Mouse (Mus musculus) ZHBTc4 (cell line): ENCODE results near the gene Lhb.
"Not testable (repeated sequence)": the region's sequence is repeated elsewhere in the genome, so short reads cannot be mapped to it uniquely, and the experiment has no call there.

Experiments used
- DNase-seq: peaks from one replicate; pipeline ENCODE4 v3.0.0-alpha.2; 2011; ENCODE audit warnings: low read depth, low spot score

The Lhb gene

DNA sequence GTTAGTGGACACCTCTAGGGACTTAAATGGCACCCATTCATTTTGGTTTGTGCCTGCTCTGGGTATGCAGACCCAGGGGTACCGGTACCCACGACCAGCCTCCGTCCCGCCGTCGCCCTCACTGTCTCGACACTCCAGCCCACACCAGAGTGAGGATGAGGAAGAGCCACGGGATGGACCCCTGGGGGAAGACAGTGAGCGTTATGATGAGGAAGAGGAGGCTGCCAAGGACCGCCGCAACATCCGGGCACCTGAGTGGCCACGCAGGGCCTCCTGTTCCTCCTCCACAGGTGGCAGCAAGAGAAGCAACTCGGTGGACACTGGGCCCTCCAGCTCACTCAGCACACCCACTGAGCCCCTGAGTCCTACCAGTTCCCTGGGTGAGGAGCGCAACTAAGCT is 34.4 kb downstream of the Lhb start:
- DNase-seq: no peak

DNA sequence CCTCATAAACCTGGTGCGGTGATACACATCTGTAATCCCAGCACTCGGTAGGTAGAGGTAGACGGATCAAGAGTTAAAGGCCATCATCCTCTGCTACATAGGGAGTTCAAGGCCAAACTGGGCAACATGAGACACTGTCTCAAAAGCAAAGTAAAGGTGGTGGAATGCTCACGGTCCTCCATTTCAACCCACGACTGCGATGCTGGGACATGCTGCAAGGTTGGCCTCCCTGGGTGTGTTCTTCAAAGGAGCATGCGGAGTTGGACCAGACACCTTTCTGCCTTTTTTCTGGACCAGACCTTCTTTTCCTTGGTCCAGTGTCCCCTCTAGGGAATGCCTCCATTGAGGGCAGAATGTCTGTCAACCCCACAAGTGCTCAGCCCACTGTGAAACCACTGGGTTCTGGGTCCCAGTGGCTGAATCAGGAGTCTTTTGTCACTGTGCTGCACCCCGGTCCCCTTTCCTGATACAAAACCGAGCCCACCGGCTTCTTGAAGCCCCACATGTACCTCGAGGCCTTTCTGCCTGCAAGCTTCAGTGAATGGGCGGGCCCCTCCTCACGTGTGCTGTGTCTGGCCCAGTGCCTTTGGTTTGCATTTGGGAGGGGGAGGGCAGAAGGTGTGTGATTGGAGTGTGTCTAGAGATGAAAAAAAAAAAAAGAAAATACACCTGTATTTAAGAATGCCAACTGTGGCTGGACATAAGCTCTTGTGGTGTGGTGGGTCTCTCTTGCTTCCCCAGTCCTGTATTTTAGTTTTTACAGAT is 35.5 kb downstream of the Lhb start:
- DNase-seq: peak; percentile 81

DNA sequence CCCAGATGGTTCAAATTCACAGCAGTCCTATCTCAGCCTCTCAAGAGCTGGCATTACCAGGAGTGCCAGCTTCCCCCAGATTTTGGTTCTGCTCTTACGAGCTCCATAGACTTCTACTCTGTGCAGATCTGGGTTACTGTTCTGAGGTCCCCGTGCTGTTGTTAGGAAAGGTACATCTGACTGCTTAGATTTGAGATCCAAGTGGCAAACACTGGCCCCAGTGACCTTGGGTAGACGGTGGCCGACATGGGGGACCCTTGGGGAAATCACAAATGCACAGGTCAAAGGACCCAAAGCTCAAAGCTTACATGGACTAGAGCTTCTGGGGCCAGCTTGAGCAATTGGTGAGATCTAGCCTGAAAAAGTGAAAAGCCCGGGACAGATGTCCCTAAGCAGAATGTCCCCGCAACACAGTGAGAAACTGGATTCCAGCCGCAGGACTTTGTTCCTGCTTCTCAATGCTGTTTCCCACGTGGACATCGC is 36.1 kb downstream of the Lhb start:
- peak; percentile 76 for DNase-seq

DNA sequence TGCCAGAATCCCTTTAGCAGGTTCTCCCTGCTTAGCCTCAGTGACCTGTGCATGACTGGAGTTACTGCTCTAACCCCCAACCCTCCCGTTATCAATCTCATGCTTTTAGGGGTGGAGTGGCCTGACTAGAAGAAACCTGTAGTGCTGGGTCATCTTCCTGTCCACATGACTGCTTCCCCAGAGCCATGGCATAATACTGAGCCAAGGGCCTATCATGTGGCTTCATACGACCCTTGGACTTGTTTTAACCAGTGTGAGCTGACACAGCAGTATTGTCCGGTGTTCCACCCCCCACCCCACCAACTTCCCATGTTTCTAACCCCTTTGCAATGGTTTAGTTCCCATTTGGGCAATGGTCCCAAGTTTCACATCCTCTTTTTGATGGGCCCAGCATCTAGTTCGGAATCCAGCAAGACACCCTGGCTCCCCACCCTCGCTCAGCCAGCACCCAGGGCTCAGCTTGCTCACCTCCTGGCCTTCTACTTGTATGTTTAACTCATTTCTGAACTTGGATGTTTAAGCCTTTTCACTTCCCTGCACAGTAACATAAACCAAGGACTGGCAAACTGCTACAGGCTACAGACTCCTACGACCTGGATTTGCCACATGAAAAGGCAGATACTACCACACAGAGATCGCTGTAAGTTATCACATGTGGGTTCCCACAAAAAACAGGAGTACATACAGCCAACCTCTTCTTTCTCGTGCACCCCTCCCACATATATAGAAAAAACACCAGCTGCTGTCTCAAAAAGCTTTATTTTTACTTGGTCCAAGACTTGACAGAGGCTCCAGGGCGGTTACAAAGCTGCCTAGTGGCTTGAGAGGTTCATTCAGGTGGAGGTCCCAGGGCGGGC is 36.8 kb downstream of the Lhb start:
- peak; percentile 84 for DNase-seq

DNA sequence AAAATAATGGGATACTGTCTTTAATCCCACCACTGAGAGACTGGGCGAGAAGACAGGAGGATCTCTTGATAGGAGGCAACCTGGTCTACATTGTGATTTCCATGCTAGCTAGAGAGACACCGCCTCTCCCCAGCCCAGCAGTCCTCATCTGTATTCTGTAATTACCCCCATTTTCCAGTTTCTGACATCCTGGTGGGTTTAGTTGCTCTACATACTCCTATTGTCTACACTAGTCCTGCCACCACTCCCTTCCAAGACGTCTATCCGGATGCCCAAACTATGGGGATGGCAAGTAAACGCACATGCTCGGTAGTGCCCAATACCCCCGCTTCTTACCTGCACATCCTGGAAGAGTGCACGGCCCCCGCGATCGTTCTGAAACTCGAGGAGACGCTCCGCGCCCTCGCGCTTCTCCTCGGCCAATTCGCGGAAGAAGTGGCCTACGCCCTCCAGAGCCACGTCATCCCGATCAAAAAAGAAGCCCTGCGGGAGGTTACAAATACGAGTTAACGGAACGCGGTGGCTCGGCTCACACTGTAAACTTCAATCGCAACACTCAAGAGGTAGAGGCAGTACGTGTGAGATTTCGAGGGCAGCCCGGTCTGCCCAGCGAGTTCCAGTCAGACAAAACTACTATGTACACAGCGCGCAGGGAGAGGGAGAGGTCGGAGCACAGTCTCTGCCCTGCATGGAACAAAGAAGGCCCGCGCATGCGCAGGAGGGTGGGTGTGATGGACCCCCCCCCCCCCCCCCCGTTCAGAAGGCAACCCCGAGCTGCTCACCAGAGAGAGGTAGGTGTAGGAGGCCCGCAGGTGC is 38.3 kb downstream of the Lhb start:
- peak; percentile 79 for DNase-seq

DNA sequence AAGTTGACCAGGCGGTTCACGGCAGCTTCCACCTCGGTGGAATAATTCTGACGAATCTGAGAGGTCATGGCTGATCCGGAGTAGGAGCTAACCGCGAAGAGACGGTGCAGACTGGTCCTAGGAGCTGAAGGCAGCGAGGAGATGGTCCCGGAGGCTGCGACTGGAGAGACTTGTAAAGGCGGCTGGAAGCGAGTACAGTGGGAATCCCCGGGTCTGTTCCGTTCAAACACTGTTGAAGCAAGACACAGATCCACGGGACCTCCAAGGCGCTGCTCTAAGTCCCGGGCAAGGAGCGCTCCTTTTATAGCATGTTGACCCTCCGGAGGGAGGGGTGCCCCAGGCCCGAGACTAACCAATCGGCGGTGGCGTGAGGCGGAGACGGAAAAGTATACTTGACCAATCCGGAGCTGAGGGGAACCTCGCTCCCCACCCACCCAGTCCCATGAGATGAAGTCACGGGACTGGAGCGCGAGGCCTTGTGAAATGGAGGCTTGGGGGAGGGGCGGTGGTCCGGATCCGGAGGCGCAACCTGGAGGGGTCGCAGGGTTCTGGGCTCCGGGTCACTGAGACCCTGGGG is 39.0 kb downstream of the Lhb start, which contains the start of gene Ftl1:
Ftl1 (minus strand) TSS at position 321 of the 577 bp plus-strand sequence.
- DNase-seq: peak; percentile 99

DNA sequence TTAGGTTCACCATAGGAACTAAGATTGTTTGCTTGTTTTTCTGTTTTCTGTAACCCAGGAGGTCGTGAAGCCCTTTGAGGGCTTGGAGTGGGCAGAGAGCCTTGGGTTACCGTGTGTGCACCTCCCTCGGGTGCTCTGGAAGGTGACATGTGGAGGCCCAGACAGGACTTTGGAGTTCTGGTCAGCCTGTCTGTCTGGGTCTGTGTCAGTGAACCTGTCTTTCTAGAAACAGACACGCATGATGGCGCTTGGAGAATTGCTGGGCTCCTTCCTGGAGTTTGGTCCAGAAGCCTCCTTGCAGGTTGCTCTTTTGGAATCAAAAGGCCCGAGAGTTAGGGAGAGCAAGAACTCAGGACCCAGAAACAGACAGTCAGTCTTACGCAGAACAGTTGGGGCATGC is 39.8 kb downstream of the Lhb start:
- peak; percentile 35 for DNase-seq

DNA sequence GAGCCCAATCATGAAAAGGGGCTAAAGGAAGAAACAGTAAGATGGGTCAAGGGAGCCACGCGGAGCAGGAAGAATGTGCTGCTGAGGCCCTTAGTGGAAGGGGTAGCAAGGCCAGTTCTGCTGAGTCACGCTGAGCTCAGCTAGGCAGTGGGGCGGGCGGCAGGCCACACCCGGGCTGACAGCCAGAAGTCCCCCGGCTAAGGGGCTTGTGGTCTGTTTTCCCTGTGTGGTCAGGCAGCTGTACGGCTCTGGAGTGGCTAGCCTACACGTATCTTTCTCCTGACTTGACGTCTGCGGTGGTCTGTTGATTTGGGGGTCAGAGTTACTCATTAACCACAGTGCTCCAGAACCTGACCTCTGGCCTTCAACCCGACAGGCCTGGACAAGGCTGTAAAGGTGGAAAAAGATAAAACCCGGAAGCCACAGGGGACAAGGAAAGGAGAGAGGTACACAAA is 40.3 kb downstream of the Lhb start:
- peak; percentile 83 for DNase-seq

DNA sequence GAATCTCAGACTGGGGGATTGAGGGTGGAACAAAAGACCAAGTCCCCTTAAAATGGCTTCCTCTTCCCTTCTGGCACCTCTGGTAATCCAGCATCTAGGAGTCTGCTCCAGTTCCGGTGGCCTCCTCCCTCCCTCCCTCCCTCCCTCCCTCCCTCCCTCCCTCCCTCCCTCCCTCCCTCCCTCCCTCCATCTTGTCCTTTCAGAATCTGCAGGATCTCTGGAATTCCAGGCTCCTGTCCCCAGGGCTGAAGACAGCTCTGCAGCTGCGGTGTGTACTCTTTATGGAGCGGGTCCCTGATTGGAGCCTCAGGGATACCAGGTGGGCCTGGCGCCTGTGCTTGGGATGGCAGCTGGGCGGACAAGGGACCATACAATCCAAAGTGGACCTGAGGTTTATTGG is 40.7 kb downstream of the Lhb start:
- DNase-seq: peak; percentile 87

DNA sequence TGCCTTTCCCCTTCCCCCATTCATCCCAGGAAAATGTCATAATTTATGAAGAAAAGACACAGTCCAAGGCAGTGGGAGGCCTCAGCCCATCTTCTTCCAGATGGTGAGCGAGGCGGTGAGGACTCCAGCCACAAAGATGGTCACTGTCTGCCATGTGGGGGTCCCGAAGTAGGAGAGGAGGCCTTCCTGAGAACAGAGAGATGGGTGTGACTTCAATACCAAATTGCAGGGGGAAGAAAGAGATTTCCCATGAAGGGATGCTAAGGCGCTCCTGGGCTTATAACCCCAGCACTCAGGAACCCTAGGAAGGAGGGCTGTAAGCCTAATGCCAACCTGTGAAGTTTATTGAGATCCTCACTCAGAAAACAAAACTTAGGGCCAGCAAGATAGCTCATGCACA is 41.2 kb downstream of the Lhb start:
- no peak for DNase-seq

DNA sequence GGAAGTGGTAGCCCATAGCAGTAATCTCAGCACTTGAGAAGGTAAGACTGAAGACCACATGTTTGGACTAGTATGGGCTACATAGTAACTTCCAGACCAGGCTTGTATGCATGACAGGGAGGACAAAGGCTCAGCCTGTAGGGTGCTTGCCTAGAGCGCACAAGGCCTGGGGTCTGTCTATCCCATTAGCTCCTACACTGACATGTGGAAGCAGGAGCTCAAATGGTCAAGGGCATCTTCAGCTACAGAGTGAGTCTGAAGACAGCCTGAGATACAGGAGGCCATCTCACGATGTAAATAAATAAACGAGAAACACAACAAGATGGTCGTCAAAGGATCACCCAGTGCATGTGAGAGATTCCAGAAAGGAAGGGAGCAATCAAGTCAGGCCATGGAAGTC is 41.7 kb downstream of the Lhb start:
- peak; percentile 55 for DNase-seq

DNA sequence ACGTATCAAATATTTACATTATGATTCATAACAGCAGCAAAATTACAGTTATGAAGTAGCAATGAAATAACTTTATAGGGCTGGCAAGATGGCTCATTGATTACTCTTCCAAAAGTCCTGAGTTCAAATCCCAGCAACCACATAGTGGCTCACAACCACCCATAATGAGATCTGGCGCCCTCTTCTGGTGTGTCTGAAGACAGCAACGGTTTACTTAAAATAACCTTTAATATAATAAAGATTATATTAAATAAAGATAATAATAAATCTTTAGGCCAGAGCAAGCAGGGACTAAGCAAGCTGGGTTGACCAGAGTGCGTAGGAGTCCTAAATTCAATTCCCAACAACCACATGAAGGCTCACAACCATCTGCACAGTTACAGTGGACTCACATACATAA is 42.2 kb downstream of the Lhb start:
- DNase-seq: not testable (repeated sequence)

DNA sequence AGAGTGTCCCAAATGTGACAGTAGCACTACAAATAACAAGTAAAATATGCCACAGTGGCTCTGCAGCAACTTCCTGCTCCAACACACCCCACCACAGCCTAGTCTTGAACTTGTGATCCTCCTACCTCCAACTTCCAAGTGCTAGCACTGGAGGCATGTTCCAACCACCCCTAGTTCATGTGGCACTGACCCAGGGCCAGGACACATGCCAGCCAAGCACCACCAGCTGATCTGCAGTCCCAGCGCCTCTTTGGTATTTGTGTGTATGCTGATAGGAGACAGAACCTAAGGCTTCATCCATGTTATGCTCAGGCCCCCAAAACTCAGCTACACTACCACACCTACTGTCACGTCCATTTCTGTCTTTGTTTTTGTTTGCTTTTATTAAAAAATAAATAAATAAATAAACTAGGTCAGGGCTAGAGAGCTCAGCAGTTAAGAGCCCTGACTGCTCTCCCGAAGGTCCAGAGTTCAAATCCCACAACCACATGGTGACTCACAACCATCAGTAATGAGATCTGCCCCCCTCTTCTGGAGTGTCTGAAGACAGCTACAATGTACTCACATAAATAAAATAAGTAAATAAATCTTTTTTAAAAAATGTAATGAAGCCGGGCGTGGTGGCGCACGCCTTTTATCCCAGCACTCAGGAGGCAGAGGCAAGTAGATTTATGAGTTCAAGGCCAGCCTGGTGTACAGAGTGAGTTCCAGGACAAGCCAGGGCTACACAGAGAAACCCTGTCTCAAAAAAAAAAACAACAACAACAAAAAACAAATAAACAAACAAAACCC is 43.6 kb downstream of the Lhb start:
- DNase-seq: no peak

DNA sequence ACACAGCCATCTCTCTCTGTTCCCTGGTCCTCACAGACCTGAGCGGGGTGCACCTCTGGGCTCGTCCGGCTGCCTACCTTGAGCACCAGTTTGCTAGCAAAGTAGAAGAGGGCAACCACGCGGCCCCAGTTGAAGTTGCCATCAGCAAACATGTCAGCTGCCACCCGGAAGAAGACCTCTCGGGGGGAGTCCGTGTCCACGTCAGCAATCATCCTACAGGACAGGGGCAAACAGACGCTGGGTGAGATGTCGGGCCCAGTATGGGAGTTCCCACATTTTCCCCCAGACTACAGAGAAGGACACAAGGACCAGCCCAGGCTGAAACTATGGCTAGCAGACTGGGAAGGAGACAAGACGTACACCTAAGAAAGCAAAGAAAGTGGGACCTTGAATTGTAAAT is 44.5 kb downstream of the Lhb start:
- DNase-seq: no peak

DNA sequence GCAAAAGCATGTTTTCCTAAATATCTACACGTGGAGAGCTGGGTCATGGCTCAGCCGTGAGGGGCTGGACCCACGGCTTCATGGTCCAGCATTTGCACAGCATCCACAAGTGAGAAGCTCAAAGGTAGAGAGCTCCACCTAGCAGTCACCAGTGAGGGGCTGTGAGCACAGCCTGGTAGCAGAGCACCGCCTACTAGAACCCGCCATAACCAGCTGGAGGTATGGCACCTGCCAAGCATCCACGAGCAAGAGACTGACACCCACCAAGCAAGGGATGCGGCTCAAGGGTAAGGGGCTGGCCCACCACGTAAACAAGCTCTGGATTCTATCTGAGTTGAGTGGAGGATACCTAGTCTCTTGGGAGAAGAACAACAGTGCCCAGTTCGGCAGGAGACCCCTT is 44.9 kb downstream of the Lhb start:
- DNase-seq: peak; percentile 67

DNA sequence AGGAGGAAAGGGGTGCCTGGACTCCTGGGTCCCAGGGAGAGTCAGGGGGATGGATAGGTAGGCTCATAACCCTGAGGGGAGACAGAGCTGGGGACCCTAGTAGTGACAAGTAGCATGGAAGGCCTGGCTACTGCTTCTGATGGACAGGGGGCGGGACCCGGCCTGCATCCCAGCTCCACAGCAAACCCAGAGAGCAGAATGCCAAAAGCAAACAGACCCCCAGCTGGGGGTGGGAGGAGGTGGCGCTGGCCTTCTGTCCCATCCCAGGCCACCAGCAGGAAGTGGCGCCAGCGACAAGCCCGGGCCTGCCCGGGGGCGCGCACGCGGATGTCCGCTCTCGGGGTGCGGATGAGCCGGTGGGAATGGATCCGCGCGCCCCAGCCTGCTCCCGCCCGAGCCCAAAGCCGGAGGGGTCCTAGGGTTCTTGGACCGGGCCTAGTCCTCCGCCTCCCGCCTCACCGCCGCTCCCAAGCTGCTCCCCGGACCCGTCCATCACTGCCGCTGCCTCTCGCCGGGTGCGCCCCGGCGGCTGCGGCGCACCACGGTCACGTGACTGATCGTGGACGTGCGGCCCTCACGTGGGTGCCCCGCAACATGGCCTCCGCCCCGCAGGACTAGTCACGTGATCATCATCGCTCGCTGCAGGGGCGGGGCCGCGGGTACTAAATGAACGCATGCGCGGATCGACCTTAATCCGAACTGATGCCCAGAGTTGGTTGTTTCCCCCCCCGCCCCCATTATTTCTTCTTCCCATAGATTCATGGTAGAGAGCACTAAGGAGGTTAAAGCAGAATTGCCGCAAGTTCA is 45.9 kb downstream of the Lhb start, which contains the start of gene Bax:
Bax (minus strand) TSS at position 616 of the 807 bp plus-strand sequence.
- peak; percentile 98 for DNase-seq

DNA sequence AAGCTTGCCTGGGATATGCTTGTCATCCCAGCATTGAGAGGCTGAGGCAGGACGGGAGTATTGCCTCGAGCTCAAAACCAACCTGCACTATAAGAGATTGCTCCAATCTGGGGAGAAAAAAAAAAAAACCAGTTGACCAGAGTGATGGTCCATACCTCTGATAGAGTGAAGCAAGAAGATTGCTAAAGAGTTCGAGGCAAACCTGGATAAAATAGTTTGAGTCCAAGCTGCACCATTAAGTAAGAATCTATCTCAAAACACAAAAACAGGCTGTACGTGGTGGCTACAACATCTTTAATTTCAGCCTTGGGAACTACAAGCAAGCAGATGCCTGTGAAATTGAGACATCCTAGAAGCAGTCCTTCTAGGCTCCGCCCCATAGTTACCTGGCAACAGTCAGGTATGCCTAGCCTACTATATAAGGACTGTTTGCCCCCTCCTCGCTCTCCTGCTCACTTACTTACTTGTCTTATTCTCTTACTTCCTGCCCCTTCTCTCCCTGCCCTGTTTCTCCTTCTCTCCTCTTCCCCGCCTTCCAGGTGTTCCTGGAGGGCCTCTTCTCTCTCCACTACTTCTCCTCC is 46.6 kb downstream of the Lhb start:
- DNase-seq: peak; percentile 58

DNA sequence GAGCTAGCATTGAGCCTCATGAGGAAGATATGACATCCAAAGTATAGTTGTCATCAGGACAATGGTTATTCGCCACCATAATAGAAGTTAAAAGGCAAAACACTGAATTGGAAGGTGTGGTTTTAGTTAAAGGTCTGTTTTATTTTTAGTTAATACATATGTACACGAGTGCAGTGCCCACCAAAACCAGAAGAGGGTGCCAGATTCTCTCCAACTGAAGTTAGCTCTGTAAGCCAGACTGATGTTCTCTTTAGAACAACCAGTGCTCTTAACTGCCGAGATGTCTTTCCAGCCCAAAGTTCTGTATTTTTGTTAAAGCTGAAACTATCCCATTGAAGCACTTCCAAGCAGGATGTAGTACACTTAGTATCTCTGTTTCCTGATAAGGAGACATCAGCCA is 50.2 kb downstream of the Lhb start:
- DNase-seq: peak; percentile 78
